Mouse (Mus musculus) neural tube, embryonic 15.5 days (tissue): Measurements from ENCODE around the gene Stambpl1. TPM values are rescaled to one million over a fixed set of nuclear protein-coding genes. Genes with fewer than 3 reads are reported as not detected.

Source experiments
- ATAC-seq: fragments of 200-750 bp; cut with Nextera tagmentation; 2 replicates; pipeline ENCODE4 v1.8.0; 2017; ENCODE audit warnings: mild to moderate bottlenecking, moderate TSS enrichment, moderate library complexity; ENCODE audit not compliant: low FRiP score
- H3K27ac ChIP-seq: fragments of 300-500 bp; sonication (generic); replicated peaks from 2 replicates; pipeline ENCODE4 v1.5.1; 2015; ENCODE audit warnings: mild to moderate bottlenecking, inconsistent platforms
- H3K27me3 ChIP-seq: fragments of 300-500 bp; sonication (generic); replicated peaks from 2 replicates; pipeline ENCODE4 v1.6.1; 2015; ENCODE audit warnings: inconsistent platforms
- H3K36me3 ChIP-seq: fragments of 300-500 bp; sonication (generic); 2 replicates; pipeline ENCODE4 v1.6.1; 2015; ENCODE audit warnings: inconsistent platforms
- H3K4me1 ChIP-seq: fragments of 300-500 bp; sonication (generic); 2 replicates; pipeline ENCODE4 v1.6.1; 2015; ENCODE audit warnings: inconsistent platforms
- H3K4me2 ChIP-seq: fragments of 300-500 bp; sonication (generic); 2 replicates; pipeline ENCODE4 v1.6.1; 2015; ENCODE audit warnings: inconsistent platforms, mild to moderate bottlenecking, moderate library complexity
- H3K4me3 ChIP-seq: fragments of 300-500 bp; sonication (generic); replicated peaks from 2 replicates; pipeline ENCODE4 v1.5.1; 2015; ENCODE audit warnings: mild to moderate bottlenecking, inconsistent platforms
- H3K9ac ChIP-seq: fragments of 300-500 bp; sonication (generic); replicated peaks from 2 replicates; pipeline ENCODE4 v1.6.1; 2015; ENCODE audit warnings: mild to moderate bottlenecking, inconsistent platforms
- H3K9me3 ChIP-seq: fragments of 300-500 bp; sonication (generic); replicated peaks from 2 replicates; pipeline ENCODE4 v1.6.1; 2016; ENCODE audit warnings: inconsistent platforms
- WGBS: fragments of 180-500 bp; shearing (Covaris S2); methylation state at CpG from one replicate; pipeline ENCODE4 v1.1.7; 2015; ENCODE audit warnings: mixed read lengths; 5-methylcytosine and 5-hydroxymethylcytosine counted together
- polyA plus RNA-seq: library from polyadenylated mRNA; unstranded; fragments of >200 nt; fragmentation: Nextera tagmentation; extraction: Ambion mirVana; gene quantifications from 2 replicates; pipeline ENCODE4 v1.2.1, GENCODE M21; 2015

Stambpl1 gene
- polyA plus RNA-seq, 1 experiment from 2014 or later = 25.8 TPM

DNA sequence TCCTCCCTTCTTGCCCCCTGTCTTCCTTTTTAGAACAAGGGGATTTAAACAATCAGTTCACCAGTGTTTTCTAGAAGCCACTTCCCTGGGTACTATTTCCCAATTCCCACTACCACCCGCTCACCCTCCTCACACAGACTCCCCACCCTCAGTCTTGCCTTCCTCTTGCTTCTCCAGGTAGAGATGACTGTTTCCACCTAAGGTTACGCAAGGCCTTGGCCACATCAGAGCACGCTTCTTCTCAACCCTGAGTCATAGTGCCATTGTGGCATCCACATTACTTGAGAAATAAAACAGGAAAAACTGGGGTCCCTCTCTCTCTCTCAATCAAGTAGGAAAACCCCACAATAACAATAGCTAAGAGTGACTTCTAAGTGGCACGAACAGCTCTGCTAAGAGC, 12.9 kb upstream of the Stambpl1 start:
- H3K9ac ChIP-seq = no peak overlapping the region
- no peak for ATAC-seq
- no peaks in the 10 kb centered on the region for H3K4me1 ChIP-seq
- no peak overlapping the region for H3K27ac ChIP-seq
- H3K36me3 ChIP-seq = no peaks in the 10 kb centered on the region
- no peak overlapping the region for H3K4me3 ChIP-seq
- no peak overlapping the region for H3K4me2 ChIP-seq
- no peaks in the 10 kb centered on the region for H3K9me3 ChIP-seq
- H3K27me3 ChIP-seq = no peaks in the 10 kb centered on the region
- WGBS = 90% methylated on average over 4 of the region's 4 CpGs

DNA sequence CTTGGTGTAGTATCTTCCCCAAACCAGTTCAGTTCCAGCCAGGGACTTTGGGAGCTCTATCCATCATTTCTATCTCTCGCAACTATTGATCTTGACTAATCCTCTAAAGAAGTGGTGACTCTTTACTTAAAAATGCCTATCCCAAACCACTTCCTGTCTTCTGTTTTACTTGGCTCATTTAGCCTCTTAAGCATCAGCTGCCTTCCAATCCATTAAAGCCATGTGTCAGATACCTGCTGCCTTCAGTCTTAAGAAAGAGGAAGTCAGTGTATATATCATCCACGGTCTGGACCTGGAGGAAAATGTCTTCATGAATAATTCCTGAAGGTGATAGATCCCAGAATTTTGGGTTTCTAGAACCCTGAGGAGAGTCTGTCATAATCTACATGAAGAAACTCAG, 11.7 kb upstream of the Stambpl1 start:
- Histone ChIP-seq H3K9ac (no peak overlapping the region), H3K36me3 (no peaks in the 10 kb centered on the region), H3K27me3 (no peaks in the 10 kb centered on the region), H3K4me1 (no peaks in the 10 kb centered on the region), H3K4me3 (no peak overlapping the region), H3K9me3 (no peaks in the 10 kb centered on the region), H3K4me2 (no peak overlapping the region), H3K27ac (no peak overlapping the region)
- no peak for ATAC-seq
- WGBS = 82% methylated on average over 2 of the region's 2 CpGs

DNA sequence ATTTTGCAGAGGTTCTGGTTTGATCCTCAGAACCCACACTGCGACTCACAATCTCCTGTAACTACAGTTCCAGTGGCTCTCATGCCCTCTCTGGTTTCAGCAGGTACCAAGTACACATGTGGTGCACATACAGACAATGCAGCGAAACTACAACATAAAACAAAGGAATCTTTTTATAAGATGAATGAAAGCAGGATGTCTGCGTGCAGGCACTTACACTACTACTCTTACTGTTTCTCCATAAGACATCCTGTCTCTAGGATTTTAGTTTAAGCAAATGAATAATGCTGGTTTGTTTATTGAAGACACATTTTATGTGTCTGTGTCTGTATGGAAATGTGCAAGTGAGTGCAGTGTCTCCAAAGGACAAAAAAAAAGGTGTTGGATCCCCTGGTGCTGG, 10.8 kb upstream of the Stambpl1 start:
- no peak overlapping the region for H3K9ac ChIP-seq
- H3K36me3 ChIP-seq = no peaks in the 10 kb centered on the region
- no peaks in the 10 kb centered on the region for H3K27me3 ChIP-seq
- H3K9me3 ChIP-seq = no peaks in the 10 kb centered on the region
- ATAC-seq = no peak
- no peak overlapping the region for H3K4me2 ChIP-seq
- no peak overlapping the region for H3K27ac ChIP-seq
- WGBS = 91% methylated on average over 3 of the region's 3 CpGs
- no peak overlapping the region for H3K4me3 ChIP-seq
- H3K4me1 ChIP-seq = no peaks in the 10 kb centered on the region

DNA sequence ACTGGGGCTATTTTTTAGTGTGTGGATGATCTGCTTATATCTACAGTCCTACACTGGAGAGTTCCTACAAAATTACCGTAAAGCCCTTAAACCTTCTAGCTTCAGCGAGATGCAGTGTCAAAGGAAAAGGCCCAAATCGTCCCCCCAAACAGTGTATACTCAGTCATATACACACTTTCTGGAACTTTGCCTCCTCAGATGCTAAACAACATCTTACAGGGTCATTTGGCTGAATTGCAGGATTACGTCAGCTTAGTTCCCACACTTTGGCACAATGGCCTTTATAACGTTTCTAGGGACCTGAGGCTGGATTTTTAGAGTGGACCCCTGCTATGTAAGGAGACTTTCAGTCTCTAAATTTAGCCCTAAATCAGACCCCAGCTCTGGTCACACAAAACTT, 9.5 kb upstream of the Stambpl1 start:
- no peaks in the 10 kb centered on the region for H3K4me1 ChIP-seq
- H3K4me3 ChIP-seq = no peak overlapping the region
- no peaks in the 10 kb centered on the region for H3K36me3 ChIP-seq
- no peak overlapping the region for H3K4me2 ChIP-seq
- no peak overlapping the region for H3K27ac ChIP-seq
- no peak for ATAC-seq
- no peaks in the 10 kb centered on the region for H3K27me3 ChIP-seq
- WGBS = 58% methylated on average over 5 of the region's 5 CpGs
- H3K9ac ChIP-seq = no peak overlapping the region
- no peaks in the 10 kb centered on the region for H3K9me3 ChIP-seq

DNA sequence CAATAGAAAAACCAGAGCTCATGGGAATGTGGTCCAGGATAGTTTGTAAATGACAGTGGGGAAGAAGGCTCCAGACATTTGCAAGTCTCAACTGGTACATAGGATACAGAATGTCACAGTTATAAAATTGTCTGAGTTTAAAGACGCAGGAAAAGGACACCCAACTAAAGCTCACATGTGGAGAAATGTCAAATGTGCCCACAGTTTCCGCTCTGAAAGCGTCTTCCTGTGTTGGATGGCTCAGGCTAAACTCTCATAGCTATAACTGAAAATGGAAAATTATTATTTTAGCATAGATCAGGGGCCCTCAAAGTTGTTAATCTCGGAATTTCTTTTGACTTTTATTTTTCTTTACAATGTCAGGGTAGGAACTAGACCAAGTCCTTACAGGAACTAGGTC, 5.2 kb upstream of the Stambpl1 start:
- no peaks in the 10 kb centered on the region for H3K36me3 ChIP-seq
- H3K9me3 ChIP-seq = no peaks in the 10 kb centered on the region
- ATAC-seq = no peak
- no peak overlapping the region for H3K9ac ChIP-seq
- no peak overlapping the region for H3K27ac ChIP-seq
- no peak overlapping the region for H3K4me2 ChIP-seq
- H3K4me1 ChIP-seq = peaks cover 8% of the 10 kb centered on the region
- 92% methylated on average over 4 of the region's 4 CpGs for WGBS
- H3K4me3 ChIP-seq = no peak overlapping the region
- H3K27me3 ChIP-seq = no peaks in the 10 kb centered on the region

DNA sequence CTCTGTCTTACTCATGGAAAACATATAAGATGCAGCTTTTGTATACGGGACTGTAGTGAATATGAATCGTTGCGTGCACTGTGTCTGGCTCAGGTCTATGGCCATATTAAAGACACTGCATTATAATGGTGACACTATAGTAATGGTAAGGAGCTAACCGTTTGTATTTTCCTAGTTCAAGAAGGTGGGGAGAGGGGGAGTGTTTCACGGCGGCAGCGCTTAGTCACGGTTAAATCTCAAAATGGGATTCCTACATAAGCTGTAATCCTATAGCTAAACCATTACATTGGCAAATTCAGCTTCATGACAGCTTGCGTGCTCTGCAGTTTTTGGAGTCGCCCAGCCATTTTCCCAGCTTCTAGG, 403 bp upstream of the Stambpl1 start:
- Histone ChIP-seq H3K27me3 (no peaks in the 10 kb centered on the region), H3K9ac (peak overlapping the region; percentile 82), H3K36me3 (no peaks in the 10 kb centered on the region), H3K4me3 (peak overlapping the region; percentile 86), H3K4me2 (peak overlapping the region; percentile 86), H3K27ac (peak overlapping the region; percentile 88), H3K4me1 (peaks cover 19% of the 10 kb centered on the region), H3K9me3 (no peaks in the 10 kb centered on the region)
- 22% methylated on average over 10 of the region's 10 CpGs for WGBS
- ATAC-seq = peak; percentile 45

DNA sequence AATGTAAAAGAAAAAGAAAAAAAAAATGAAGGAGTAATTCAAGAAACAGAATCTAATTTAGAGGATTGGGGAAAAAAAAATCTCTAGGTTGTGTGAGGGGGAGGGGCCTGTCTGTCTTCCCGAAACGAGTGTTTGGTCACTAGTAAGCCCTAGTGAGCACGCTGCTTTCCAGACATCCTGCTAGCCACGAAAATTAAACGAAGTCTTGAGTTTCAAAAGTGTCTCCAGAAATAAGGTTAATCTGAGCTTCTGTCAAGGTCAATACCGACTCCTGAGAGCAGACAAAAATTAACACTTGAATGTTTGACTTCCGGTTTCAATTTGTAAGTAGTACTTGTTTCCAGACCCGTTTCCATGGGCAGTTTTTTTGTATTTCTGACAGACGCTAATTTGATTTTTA, 1.1 kb downstream of the Stambpl1 start:
- Histone ChIP-seq H3K9ac (peak overlapping the region; percentile 82; the same call in 1 of the 2 replicates), H3K4me1 (peaks cover 19% of the 10 kb centered on the region), H3K4me2 (peak overlapping the region; percentile 86), H3K36me3 (no peaks in the 10 kb centered on the region), H3K4me3 (peak overlapping the region; percentile 86), H3K27me3 (no peaks in the 10 kb centered on the region), H3K9me3 (no peaks in the 10 kb centered on the region), H3K27ac (peak overlapping the region; percentile 88; the same call in 1 of the 2 replicates)
- 8% methylated on average over 9 of the region's 9 CpGs for WGBS
- ATAC-seq = peak; percentile 34; the same call in 1 of the 2 replicates

DNA sequence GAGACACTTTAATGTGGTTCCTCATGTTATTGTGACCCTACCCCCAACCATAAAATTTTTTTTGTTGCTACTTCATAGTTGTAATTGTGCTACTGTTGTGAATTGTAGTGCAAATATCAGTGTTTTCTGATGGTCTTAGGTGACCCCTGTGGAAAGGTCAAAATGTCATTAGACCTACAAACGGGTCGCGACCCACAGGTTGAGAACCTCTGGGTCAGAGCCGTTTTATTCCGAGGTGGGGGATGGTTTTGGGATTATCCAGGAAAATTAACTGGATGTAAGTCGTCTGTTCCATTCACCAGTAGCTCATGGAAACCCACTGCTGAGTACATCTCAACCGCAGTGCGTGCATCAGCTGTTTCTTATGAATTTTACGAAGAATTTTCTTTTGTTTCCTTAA, 1.7 kb downstream of the Stambpl1 start:
- peak overlapping the region; percentile 86 for H3K4me3 ChIP-seq
- H3K27ac ChIP-seq = no peak overlapping the region
- H3K9me3 ChIP-seq = no peaks in the 10 kb centered on the region
- H3K27me3 ChIP-seq = no peaks in the 10 kb centered on the region
- peak overlapping the region; percentile 86 for H3K4me2 ChIP-seq
- H3K9ac ChIP-seq = 0 out of 2 replicates have a peak overlapping the region, but pooled peaks have one; percentile 82
- 64% methylated on average over 9 of the region's 9 CpGs for whole genome bisulfite sequencing
- H3K4me1 ChIP-seq = peaks cover 19% of the 10 kb centered on the region
- no peaks in the 10 kb centered on the region for H3K36me3 ChIP-seq
- ATAC-seq = no peak

DNA sequence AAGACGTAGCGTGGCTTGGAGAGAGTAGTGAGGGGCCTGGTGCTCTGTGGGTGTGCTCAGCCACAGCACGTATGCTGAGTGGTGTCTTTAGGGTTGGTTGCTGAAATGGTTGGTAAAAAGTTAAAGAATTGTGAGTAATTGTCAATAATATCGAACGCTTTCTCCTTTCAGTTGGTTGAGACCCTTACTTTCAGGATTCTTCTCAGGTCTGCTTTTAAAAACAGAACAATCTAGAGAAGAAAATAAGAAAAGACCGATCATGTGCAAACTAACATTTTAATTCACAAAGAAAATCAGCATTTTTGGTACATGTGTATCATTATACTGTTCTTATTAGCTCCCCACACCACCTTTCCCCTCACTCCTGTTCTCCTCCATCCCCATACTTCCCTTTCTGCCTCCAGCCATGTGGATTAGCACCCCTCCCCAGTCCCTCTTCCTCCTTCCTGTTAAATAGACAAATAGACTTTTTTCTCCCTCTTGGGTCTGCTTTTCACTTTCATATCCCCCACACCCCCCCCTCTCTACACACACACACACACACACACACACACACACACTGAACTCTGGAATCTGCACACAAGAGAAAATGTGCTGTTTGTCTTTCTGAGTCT, 2.2 kb downstream of the Stambpl1 start:
- Histone ChIP-seq H3K9ac (no peak overlapping the region), H3K36me3 (no peaks in the 10 kb centered on the region), H3K27me3 (no peaks in the 10 kb centered on the region), H3K4me1 (peaks cover 19% of the 10 kb centered on the region), H3K27ac (no peak overlapping the region), H3K9me3 (no peaks in the 10 kb centered on the region), H3K4me2 (peak overlapping the region; percentile 86), H3K4me3 (peak overlapping the region; percentile 86)
- WGBS = 90% methylated on average over 6 of the region's 6 CpGs
- ATAC-seq = no peak

DNA sequence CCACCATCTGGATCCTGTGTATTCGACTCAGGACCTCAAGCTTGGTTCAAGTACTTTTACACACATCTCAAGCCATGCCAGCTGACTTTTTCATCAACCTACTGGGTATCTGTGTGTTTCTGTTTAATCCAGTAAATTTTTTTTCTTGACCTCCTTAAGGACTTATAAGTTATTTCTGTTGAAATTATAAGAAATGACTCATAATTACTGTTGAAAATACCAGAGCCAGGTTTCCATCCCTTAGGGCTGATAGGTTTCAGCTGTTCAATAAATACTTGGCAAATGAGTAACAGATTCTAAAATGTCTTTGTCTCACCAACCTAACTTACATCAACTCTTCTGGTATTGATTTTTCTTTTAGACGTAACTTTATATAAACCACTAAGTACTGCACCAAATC, 3.0 kb downstream of the Stambpl1 start:
- Histone ChIP-seq H3K9me3 (no peaks in the 10 kb centered on the region), H3K4me1 (peaks cover 19% of the 10 kb centered on the region), H3K4me3 (no peak overlapping the region), H3K4me2 (no peak overlapping the region), H3K27ac (no peak overlapping the region), H3K27me3 (no peaks in the 10 kb centered on the region), H3K36me3 (no peaks in the 10 kb centered on the region), H3K9ac (no peak overlapping the region)
- 77% methylated on average over 2 of the region's 2 CpGs for WGBS
- ATAC-seq = no peak

DNA sequence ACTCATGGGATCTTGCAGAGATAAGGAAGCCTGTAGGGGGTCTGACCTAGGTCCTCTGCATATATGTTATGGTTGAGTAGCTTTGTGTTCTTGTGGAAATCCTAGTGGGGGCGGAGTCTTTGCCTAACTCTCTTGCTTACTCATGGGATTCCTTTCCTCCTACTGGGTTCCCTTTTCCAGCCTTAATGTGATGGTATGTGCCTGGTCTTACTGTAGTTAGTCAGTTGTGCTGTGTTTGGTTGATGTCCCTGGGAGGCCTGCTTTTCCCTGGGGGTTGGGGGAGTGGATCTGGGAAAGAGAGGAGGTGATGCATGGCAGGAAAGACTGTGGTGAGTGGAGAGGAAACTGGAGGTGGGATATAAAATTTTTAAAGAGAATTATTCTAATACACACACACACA, 6.0 kb downstream of the Stambpl1 start:
- ATAC-seq = no peak
- Histone ChIP-seq H3K27me3 (no peaks in the 10 kb centered on the region), H3K4me3 (no peak overlapping the region), H3K27ac (no peak overlapping the region), H3K4me2 (no peak overlapping the region), H3K36me3 (no peaks in the 10 kb centered on the region), H3K9ac (no peak overlapping the region), H3K9me3 (no peaks in the 10 kb centered on the region), H3K4me1 (peaks cover 10% of the 10 kb centered on the region; the same call in 1 of the 2 replicates)
- 100% methylated on average over 1 of the region's 1 CpGs for WGBS

DNA sequence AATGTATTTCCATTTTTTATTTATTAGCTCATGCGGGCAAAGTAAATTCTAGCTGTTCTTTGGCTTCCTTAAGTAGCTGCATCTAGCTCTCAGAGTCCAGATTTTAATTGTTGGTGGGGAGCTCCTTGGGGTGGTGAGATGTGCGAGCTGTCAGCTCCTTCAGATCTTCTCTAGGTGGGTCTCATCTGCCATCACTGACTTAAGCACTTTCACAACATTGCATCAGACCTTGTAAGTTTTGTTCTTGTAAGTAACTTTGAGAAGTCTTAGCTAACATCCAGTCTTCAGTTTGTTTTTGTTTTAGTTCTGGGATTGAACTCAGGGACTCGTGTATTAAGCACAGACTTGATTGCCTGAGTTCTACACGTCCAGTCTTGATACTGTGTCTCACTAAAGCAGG, 6.9 kb downstream of the Stambpl1 start:
- Histone ChIP-seq H3K27ac (no peak overlapping the region), H3K9me3 (no peaks in the 10 kb centered on the region), H3K36me3 (no peaks in the 10 kb centered on the region), H3K27me3 (no peaks in the 10 kb centered on the region), H3K4me1 (peaks cover 5% of the 10 kb centered on the region; the same call in 1 of the 2 replicates), H3K9ac (no peak overlapping the region), H3K4me3 (no peak overlapping the region), H3K4me2 (no peak overlapping the region)
- WGBS = 93% methylated on average over 4 of the region's 4 CpGs
- no peak for ATAC-seq
